In genomic region chr15:80083740-80084139, GRCm38 (mm10) we compare ENCODE assay signal across 9 mouse cellular contexts. TPM values are rescaled to one million over a fixed set of nuclear protein-coding genes. Genes with fewer than 3 reads are reported as not detected.
DNase-seq lines count a peak whose midpoint lies in the region; ATAC-seq and TF ChIP-seq lines count a peak whose summit lies in the region.
"Had no signal": no experiment of that assay in that cellular context is flagged by ENCODE, and none has a peak within 500 bp of the region (broad histone marks: within the 10 kb centered on the region; RNA-seq: fewer than 3 reads in every experiment).

No protein-coding gene starts in this region.

- H3K4me1 ChIP-seq in heart, embryonic 12.5 days (replicated peaks) = peaks cover 27% of the 10 kb centered on the region
- no peaks in the 10 kb centered on the region for H3K4me1 ChIP-seq in ES-Bruce4 (ENCODE audit: control insufficient read depth, insufficient read depth, low read length)
- peaks cover 35% of the 10 kb centered on the region for H3K4me1 ChIP-seq in hindbrain, embryonic 10.5 days (replicated peaks)
- peaks cover 41% of the 10 kb centered on the region for H3K4me1 ChIP-seq in megakaryocyte, embryonic 14.5 days

- TF ChIP-seq EP300 in ES-Bruce4 (IDR thresholded peaks at IDR 0.05; ENCODE audit: insufficient read depth, low read depth, low read length) = no peak

- ATAC-seq in heart, embryonic 12.5 days (ENCODE audit: insufficient number of reproducible peaks, low FRiP score) = peak; percentile 15; the same call in 1 of the 2 replicates

- no peaks in the 10 kb centered on the region for H3K9me3 ChIP-seq in heart, embryonic 12.5 days (replicated peaks)
- no peaks in the 10 kb centered on the region for H3K9me3 ChIP-seq in ES-Bruce4 (replicated peaks; ENCODE audit: control insufficient read depth, insufficient read depth, low read length, poor library complexity, severe bottlenecking)
- H3K9me3 ChIP-seq in hindbrain, embryonic 10.5 days = no peaks in the 10 kb centered on the region
- peaks cover 7% of the 10 kb centered on the region; the same call in 1 of the 2 replicates for H3K9me3 ChIP-seq in megakaryocyte, embryonic 14.5 days

- TF ChIP-seq CTCF in ES-Bruce4 (IDR thresholded peaks at IDR 0.05; ENCODE audit: low read depth, low read length) = no peak

- peak overlapping the region; percentile 71 for H3K4me2 ChIP-seq in heart, embryonic 12.5 days

- H3K9ac ChIP-seq in heart, embryonic 12.5 days = peak overlapping the region; percentile 64
- peak overlapping the region; percentile 82 for H3K9ac ChIP-seq in ES-Bruce4 (ENCODE audit: low read depth, poor library complexity, severe bottlenecking)

- WGBS in heart, embryonic 12.5 days = 2% methylated on average over 12 of the region's 12 CpGs
- 3% methylated on average over 12 of the region's 12 CpGs for WGBS in hindbrain, embryonic 10.5 days

- H3K4me3 ChIP-seq in heart, embryonic 12.5 days = peak overlapping the region; percentile 89
- peak overlapping the region; percentile 93 for H3K4me3 ChIP-seq in ES-Bruce4 (ENCODE audit: low read depth, low read length)
- peak overlapping the region; percentile 73 for H3K4me3 ChIP-seq in hindbrain, embryonic 10.5 days
- peak overlapping the region; percentile 91 for H3K4me3 ChIP-seq in megakaryocyte, embryonic 14.5 days (replicated peaks)

- no peak for TF ChIP-seq POLR2A in ES-Bruce4 (IDR thresholded peaks at IDR 0.05; ENCODE audit: insufficient read depth, low read length)

- intact Hi-C loops in gastrocnemius, postnatal 36 days (cut with DNase I) = no loop called here

- H3K27ac ChIP-seq in heart, embryonic 12.5 days (ENCODE audit: poor library complexity, severe bottlenecking) = peak overlapping the region; percentile 91
- H3K27ac ChIP-seq in ES-Bruce4 (ENCODE audit: insufficient read depth, low read length) = peak overlapping the region; percentile 79
- peak overlapping the region; percentile 90 for H3K27ac ChIP-seq in hindbrain, embryonic 10.5 days

- no peaks in the 10 kb centered on the region for H3K27me3 ChIP-seq in heart, embryonic 12.5 days (replicated peaks)
- no peaks in the 10 kb centered on the region for H3K27me3 ChIP-seq in ES-Bruce4 (ENCODE audit: control insufficient read depth, insufficient read depth, low read length, poor library complexity, severe bottlenecking)
- no peaks in the 10 kb centered on the region for H3K27me3 ChIP-seq in hindbrain, embryonic 10.5 days (ENCODE audit: insufficient read depth, poor library complexity, severe bottlenecking)
- H3K27me3 ChIP-seq in megakaryocyte, embryonic 14.5 days (replicated peaks) = no peaks in the 10 kb centered on the region
- H3K27me3 ChIP-seq: Patski had no signal

- DNase-seq in heart, adult 18-20 months = no peak
- DNase-seq in hindbrain, embryonic 10.5 days (ENCODE audit: low spot score) = no peak
- no peak for DNase-seq in left cerebral cortex, adult 8-10 months (ENCODE audit: low spot score in 2 of 2)
- DNase-seq in cerebellum, adult 8-10 months = no peak
- no peak for DNase-seq in gastrocnemius, postnatal 36 days

- peaks cover 35% of the 10 kb centered on the region for H3K36me3 ChIP-seq in heart, embryonic 12.5 days
- H3K36me3 ChIP-seq in ES-Bruce4 (ENCODE audit: control insufficient read depth, insufficient read depth, low read length, poor library complexity, severe bottlenecking) = peaks cover 42% of the 10 kb centered on the region
- H3K36me3 ChIP-seq in hindbrain, embryonic 10.5 days = peaks cover 37% of the 10 kb centered on the region
- H3K36me3 ChIP-seq in megakaryocyte, embryonic 14.5 days (replicated peaks; ENCODE audit: low read length) = peaks cover 41% of the 10 kb centered on the region

RNA-seq across cellular contexts. Expression of gene Syngr1, which starts 7.4 kb away (rescaled TPM):
- 17.2 and 19.0 TPM in 2 replicates for polyA plus RNA-seq in heart, embryonic 12.5 days (2016; fragmentation: Nextera tagmentation; extraction: Ambion mirVana)
- total RNA-seq in heart, adult 18-20 months (2021) = 100 to 1,000 TPM in 1 of 2 experiments, 10 to 100 TPM in 1; 80.2 to 107 TPM
- polyA plus RNA-seq in ES-Bruce4 (2011; ENCODE audit: insufficient read depth, insufficient read length, low read depth, missing spikeins) = 30.7 and 32.3 TPM in 2 replicates
- polyA plus RNA-seq in hindbrain, embryonic 10.5 days (2016; fragmentation: Nextera tagmentation; extraction: Ambion mirVana) = 7.6 and 7.7 TPM in 2 replicates
- 113 and 163 TPM in 2 replicates for polyA plus RNA-seq in megakaryocyte, embryonic 14.5 days (2012; ENCODE audit: insufficient read depth, low replicate concordance)
- total RNA-seq in left cerebral cortex, adult 8-10 months (2022) = 100 to 1,000 TPM; 430 to 460 (median 440) TPM
- 10 to 100 TPM; 36.2 to 42.2 TPM for total RNA-seq in gastrocnemius, postnatal 36 days (2021)

RNA-seq across cellular contexts. Expression of gene Rpl3, which starts 7.9 kb away (rescaled TPM):
- 601 and 631 TPM in 2 replicates for polyA plus RNA-seq in heart, embryonic 12.5 days (2016; fragmentation: Nextera tagmentation; extraction: Ambion mirVana)
- 100 to 1,000 TPM; 163 to 184 TPM for total RNA-seq in heart, adult 18-20 months (2021)
- 2,815 and 3,044 TPM in 2 replicates for polyA plus RNA-seq in ES-Bruce4 (2011; ENCODE audit: insufficient read depth, insufficient read length, low read depth, missing spikeins)
- polyA plus RNA-seq in hindbrain, embryonic 10.5 days (2016; fragmentation: Nextera tagmentation; extraction: Ambion mirVana) = 806 and 957 TPM in 2 replicates
- 145 and 190 TPM in 2 replicates for polyA plus RNA-seq in megakaryocyte, embryonic 14.5 days (2012; ENCODE audit: insufficient read depth, low replicate concordance)
- total RNA-seq in left cerebral cortex, adult 8-10 months (2022) = 100 to 1,000 TPM; 506 to 560 (median 527) TPM
- 10 to 100 TPM; 43.5 to 51.8 TPM for total RNA-seq in gastrocnemius, postnatal 36 days (2021)

RNA-seq across cellular contexts. Expression of gene Tab1, which starts 49.2 kb away (rescaled TPM):
- polyA plus RNA-seq in heart, embryonic 12.5 days (2016; fragmentation: Nextera tagmentation; extraction: Ambion mirVana) = 30.5 TPM in 2 replicates
- total RNA-seq in heart, adult 18-20 months (2021) = 10 to 100 TPM; 14.8 to 18.4 TPM
- polyA plus RNA-seq in ES-Bruce4 (2011; ENCODE audit: insufficient read depth, insufficient read length, low read depth, missing spikeins) = 13.5 and 15.6 TPM in 2 replicates
- polyA plus RNA-seq in hindbrain, embryonic 10.5 days (2016; fragmentation: Nextera tagmentation; extraction: Ambion mirVana) = 41.3 and 42.8 TPM in 2 replicates
- polyA plus RNA-seq in megakaryocyte, embryonic 14.5 days (2012; ENCODE audit: insufficient read depth, low replicate concordance) = 9.9 and 10.9 TPM in 2 replicates
- 10 to 100 TPM; 24.4 to 30.0 (median 26.9) TPM for total RNA-seq in left cerebral cortex, adult 8-10 months (2022)
- total RNA-seq in gastrocnemius, postnatal 36 days (2021) = 10 to 100 TPM; 11.9 to 16.4 TPM
